9 mouse cellular contexts compared by ENCODE assay signal in the genomic region with DNA sequence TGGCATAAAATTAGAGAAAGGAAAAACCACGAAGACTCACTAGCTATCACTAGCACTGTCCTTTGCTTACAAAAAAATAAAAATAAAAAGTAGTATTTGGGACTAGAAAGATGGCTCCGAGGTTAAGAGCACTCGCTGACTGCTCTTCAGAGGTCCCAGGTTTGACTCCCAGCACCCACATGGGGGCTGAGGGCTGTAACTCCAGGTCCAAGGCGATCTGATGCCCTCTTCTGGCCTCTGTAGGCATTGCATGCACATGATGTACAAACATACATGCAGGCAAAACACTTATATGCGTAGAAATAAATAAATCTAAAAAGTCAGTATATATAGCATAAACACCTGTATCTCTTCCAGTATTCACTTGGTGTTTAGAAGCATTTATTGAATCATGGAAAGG. TPM values are rescaled to one million over a fixed set of nuclear protein-coding genes. Genes with fewer than 3 reads are reported as not detected.
DNase-seq lines count a peak whose midpoint lies in the region; ATAC-seq and TF ChIP-seq lines count a peak whose summit lies in the region.
"Had no signal": no experiment of that assay in that cellular context is flagged by ENCODE, and none has a peak within 500 bp of the region (broad histone marks: within the 10 kb centered on the region; RNA-seq: fewer than 3 reads in every experiment).

No protein-coding gene starts in this region.

- H3K9me3 ChIP-seq in intestine, postnatal 0 days (ENCODE audit: control insufficient read depth), result no peaks in the 10 kb centered on the region
- H3K9me3 ChIP-seq in midbrain, embryonic 14.5 days (ENCODE audit: control insufficient read depth, low read length), result no peaks in the 10 kb centered on the region

- no peaks in the 10 kb centered on the region for H3K36me3 ChIP-seq in kidney, adult 2 months (ENCODE audit: control insufficient read depth, insufficient read depth, low read length)
- H3K36me3 ChIP-seq in intestine, postnatal 0 days (ENCODE audit: control insufficient read depth, insufficient read depth), result no peaks in the 10 kb centered on the region
- H3K36me3 ChIP-seq in midbrain, embryonic 14.5 days (ENCODE audit: control insufficient read depth, insufficient read depth, low read length), result no peaks in the 10 kb centered on the region

- no peak for TF ChIP-seq POLR2A in kidney, adult 2 months (IDR thresholded peaks at IDR 0.05; ENCODE audit: low read depth, low read length)

- H3K4me1 ChIP-seq in kidney, adult 2 months (ENCODE audit: control insufficient read depth, insufficient read depth, low read length), result peaks cover 42% of the 10 kb centered on the region
- H3K4me1 ChIP-seq in intestine, postnatal 0 days (replicated peaks; ENCODE audit: control insufficient read depth, insufficient read depth, low read length), result peaks cover 7% of the 10 kb centered on the region
- H3K4me1 ChIP-seq in midbrain, embryonic 14.5 days (ENCODE audit: control insufficient read depth, insufficient read depth, low read length), result peaks cover 9% of the 10 kb centered on the region

- no peak for ATAC-seq in intestine, postnatal 0 days
- no peak for ATAC-seq in midbrain, embryonic 14.5 days (ENCODE audit: low FRiP score, low TSS enrichment)

- WGBS in kidney, adult 2 months, result 86% methylated on average over 5 of the region's 5 CpGs
- 80% methylated on average over 5 of the region's 5 CpGs for WGBS in intestine, postnatal 0 days
- WGBS in midbrain, embryonic 14.5 days, result 79% methylated on average over 5 of the region's 5 CpGs

- no peak overlapping the region for H3K27ac ChIP-seq in kidney, adult 2 months (ENCODE audit: insufficient read depth, low read depth, low read length)
- H3K27ac ChIP-seq in intestine, postnatal 0 days (ENCODE audit: low read depth, low read length), result no peak overlapping the region
- no peak overlapping the region for H3K27ac ChIP-seq in midbrain, embryonic 14.5 days (replicated peaks; ENCODE audit: low read depth, low read length)

- DNase-seq in kidney, adult 2 months, result no peak
- no peak for DNase-seq in kidney, adult 8-10 months
- DNase-seq in thymus, postnatal 25 days, result peak; percentile 11
- no peak for DNase-seq in thymus, postnatal 10 days (ENCODE audit: low spot score in 2 of 2)
- DNase-seq in adrenal gland, adult (ENCODE audit: inconsistent age in 2 of 2, low spot score in 1 of 2), result no peak
- DNase-seq in ovary, postnatal 36 days (ENCODE audit: low spot score), result no peak
- DNase-seq in midbrain, embryonic 14.5 days, result no peak
- DNase-seq: embryo, embryonic 11 days had no signal

- TF ChIP-seq CTCF in kidney, adult 2 months (conservative IDR thresholded peaks at IDR 0.05; ENCODE audit: insufficient read depth, insufficient read length, low read depth, low read length), result peak; percentile 48
- peak; percentile 66 for TF ChIP-seq CTCF in intestine, postnatal 0 days (IDR thresholded peaks at IDR 0.05; ENCODE audit: low read depth)

- H3K4me2 ChIP-seq in intestine, postnatal 0 days (replicated peaks; ENCODE audit: low read depth), result no peak overlapping the region
- H3K4me2 ChIP-seq in midbrain, embryonic 14.5 days (ENCODE audit: low read length), result no peak overlapping the region

- H3K4me3 ChIP-seq in kidney, adult 2 months (ENCODE audit: insufficient read depth, low read depth, low read length), result no peak overlapping the region
- H3K4me3 ChIP-seq in intestine, postnatal 0 days (ENCODE audit: low read depth, low read length), result no peak overlapping the region
- H3K4me3 ChIP-seq in midbrain, embryonic 14.5 days (replicated peaks; ENCODE audit: low read depth, low read length), result no peak overlapping the region

- H3K27me3 ChIP-seq in kidney, adult 2 months (replicated peaks; ENCODE audit: control insufficient read depth, insufficient read depth, low read length), result no peaks in the 10 kb centered on the region
- no peaks in the 10 kb centered on the region for H3K27me3 ChIP-seq in intestine, postnatal 0 days (replicated peaks; ENCODE audit: control insufficient read depth, insufficient read depth, low read length)
- H3K27me3 ChIP-seq in midbrain, embryonic 14.5 days (ENCODE audit: control insufficient read depth, insufficient read depth, low read length), result no peaks in the 10 kb centered on the region

- no peak overlapping the region for H3K9ac ChIP-seq in intestine, postnatal 0 days (ENCODE audit: low read depth, low read length)
- H3K9ac ChIP-seq in midbrain, embryonic 14.5 days (replicated peaks; ENCODE audit: low read length), result no peak overlapping the region

RNA-seq across cellular contexts. Expression of a gene that starts 43.5 kb away (rescaled TPM):
- polyA plus RNA-seq in kidney, adult 2 months (2012; rRNA removed), result 107 and 109 TPM in 2 replicates
- polyA plus RNA-seq in intestine, postnatal 0 days (2015; fragmentation: Nextera tagmentation; extraction: Ambion mirVana), result 49.8 and 55.5 TPM in 2 replicates
- 31.1 and 31.3 TPM in 2 replicates for polyA plus RNA-seq in midbrain, embryonic 14.5 days (2014; fragmentation: Nextera tagmentation; extraction: Ambion mirVana)
